Mouse (Mus musculus): ENCODE measurements around the gene BC051019.

The BC051019 gene

GRCm38 (mm10) chr7:109723697-109724096, at the start of gene BC051019:
TSS of gene BC051019 (minus strand) at chr7:109723850.
- in situ Hi-C loops (cut with MboI, MseI), result no loop called here

DNA sequence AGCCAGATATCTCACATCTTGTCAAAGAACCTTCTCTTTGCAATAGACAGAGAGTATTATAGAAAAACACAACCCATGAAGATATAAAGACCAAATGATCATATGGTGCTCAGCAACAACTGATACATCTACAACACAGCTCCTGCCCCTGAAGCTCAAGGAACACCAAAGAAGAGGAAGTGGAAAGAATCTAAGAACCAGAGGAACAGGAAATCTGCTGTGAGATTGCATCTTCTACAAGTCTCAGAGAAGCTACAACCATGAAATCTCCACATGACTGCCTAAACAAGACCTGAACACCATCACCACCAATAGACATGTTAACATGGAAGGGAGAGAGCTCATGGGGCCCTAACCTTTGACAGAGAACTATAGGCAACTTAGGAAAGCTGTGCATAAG, 48.6 kb upstream of the BC051019 start:
- in situ Hi-C loops (cut with MboI, MseI), result no loop called here

- in situ Hi-C loops (cut with MboI, MseI), result no loop called here
Observed at GRCm38 (mm10) chr7:109768699-109769383, 45.2 kb upstream of the BC051019 start.

DNA sequence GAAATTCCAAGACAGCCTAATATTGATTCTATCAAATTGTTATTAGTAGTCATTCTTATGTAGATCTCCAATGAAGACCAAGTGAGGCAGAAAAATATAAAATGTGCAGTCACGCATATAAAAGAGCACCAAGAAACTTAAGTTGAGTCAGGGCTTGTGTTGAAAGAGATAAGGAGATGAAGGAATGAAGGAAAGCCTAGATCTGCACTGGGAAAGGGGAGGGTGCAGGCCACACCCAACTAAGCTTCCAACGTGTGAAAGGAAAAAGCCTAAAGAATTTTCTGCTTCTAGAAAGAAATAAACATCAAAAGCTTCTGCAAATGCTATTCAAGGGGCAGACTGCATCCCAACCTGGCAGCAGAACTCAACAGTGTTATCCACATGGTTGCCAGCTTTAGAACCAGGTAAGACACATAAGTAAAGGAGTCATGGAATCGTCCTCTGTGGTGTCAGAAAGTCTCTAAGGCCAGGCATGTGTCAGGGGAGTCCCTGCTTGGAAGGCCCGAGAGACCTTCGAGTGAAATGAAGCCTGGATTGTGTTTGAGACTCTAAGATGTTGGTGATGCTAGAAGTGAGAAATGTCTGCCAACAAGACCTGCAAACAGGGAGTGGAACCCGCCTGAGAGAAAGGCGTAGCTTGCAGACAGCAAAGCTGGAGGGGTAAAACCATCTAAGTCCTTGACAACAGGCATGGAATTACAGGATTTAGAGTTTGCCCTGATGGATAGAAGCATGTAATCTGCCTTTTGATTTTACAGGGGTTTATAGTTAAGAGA, 44.1 kb upstream of the BC051019 start:
- in situ Hi-C loops (cut with MboI, MseI), result no loop called here

- in situ Hi-C loops (cut with MboI, MseI), result no loop called here
Observed at GRCm38 (mm10) chr7:109764009-109764408, 40.4 kb upstream of the BC051019 start.

DNA sequence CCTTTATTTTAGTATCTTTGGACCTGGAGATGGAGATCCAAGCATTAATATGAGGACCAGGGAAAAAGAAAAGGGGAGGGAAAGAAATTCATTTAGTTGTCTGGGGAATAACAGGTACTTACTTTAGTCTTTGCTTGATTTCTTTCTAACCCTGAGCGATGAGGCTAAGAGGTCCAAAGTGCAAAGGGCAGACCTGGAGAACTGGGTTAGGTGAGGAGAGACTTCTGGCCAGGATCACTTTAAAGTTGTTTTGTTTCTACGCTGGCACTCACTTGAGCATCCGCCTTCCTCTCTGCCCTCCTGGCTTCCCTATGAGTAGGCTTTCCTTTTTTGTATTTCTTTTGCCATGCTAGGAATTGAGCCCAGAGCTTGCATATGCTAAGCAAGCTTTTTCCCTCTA, 32.6 kb upstream of the BC051019 start:
- in situ Hi-C loops (cut with MboI, MseI), result no loop called here

DNA sequence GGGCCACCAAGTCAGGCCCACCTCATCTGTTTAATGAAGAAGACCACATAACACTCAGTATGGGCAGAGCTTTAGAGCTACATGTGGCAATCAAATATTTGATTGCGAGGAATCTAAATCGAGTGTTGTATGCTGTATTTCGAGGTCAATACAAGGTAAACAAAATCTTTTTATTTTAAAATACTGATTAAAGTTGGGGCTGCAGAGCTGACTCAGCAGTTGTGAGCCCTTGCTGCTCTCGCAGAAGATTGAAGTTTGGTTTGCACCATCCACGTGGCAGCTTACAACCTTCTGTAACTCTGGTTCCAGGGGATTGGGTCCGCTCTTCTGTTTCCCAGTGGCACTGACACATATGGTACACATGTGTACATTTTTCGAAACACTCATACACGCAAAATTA, 30.4 kb upstream of the BC051019 start:
- in situ Hi-C loops (cut with MboI, MseI), result no loop called here

- in situ Hi-C loops (cut with MboI, MseI), result no loop called here
Observed at GRCm38 (mm10) chr7:109752008-109752925, 28.6 kb upstream of the BC051019 start, which contains the start of gene Tmem9b. TSS of gene Tmem9b (minus strand) at chr7:109752875.

DNA sequence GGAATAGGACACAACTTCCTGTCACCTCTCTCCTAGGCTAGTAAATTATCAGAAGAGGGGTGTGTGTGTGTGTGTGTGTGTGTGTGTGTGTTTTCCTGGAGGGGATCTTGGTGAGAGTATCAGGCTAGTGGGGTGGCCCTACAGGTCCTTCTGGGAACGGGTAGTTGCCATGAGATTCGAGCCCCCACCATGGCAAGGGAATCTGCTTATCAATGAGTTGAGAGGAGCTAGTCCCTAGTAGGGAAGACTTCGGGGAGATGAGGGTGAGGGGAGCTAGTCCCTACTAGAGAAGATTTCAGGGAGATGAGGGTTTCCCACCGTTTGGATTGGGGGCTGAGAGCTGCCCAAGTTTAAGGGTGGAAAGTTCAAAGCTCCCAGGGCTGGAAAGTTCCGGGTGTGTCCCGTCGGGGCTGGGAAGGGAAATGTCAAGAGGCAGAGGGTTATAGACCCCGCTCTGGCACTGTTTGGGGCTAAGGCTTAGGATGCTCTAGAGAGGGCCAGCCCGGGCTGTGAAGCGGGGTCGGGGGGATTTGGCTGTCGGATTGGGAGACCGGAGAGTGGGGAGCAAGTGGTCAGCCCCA, 27.9 kb upstream of the BC051019 start:
- in situ Hi-C loops (cut with MboI, MseI), result no loop called here

- in situ Hi-C loops (cut with MboI, MseI), result no loop called here
Observed at GRCm38 (mm10) chr7:109747747-109748146, 24.1 kb upstream of the BC051019 start.

- in situ Hi-C loops (cut with MboI, MseI), result no loop called here
Observed at GRCm38 (mm10) chr7:109741703-109742102, 18.1 kb upstream of the BC051019 start.

DNA sequence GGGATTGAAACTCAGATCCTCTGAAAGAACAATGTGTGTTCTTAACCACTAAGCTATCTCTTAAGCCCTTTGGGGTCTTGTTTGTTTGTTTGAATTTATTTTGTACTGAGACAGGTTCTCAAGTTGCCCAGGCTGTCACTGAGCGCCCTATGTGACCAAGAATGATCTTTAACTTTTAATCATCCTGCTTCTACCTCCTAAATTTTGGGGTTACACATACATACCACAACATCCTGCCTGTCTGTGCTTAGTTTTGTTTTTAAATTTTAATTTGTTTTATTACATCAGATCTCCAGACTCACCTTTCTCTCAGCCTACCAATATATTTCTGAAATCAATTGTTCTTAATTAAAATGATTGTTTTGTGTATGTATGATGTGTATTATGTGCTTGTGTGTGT, 17.4 kb upstream of the BC051019 start:
- in situ Hi-C loops (cut with MboI, MseI), result no loop called here

DNA sequence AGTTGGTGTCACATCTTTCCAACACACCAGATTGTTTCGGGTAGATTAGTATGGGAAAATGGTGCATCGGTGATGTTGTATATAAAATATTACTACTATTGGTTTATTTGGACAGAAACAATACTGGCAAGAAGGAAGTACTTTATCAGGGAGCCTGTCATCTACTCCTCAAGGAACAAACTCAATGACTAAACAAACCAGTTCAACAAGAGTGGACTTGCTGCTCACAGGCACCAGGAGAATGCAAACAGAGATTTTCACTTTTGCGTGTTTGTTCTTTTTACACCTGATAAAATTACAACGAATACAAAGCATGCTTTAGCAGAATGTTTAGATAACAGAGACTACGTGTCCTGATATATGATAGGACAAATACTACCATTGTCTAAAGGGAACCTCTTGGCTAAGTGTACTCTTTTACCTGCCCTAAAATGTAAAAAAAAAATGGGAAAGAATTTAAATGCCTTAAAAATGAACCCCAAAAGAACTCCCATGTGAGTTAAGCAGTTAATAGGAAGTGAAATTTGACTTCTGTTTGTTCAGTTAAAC, 16.2 kb upstream of the BC051019 start:
- in situ Hi-C loops (cut with MboI, MseI), result no loop called here

DNA sequence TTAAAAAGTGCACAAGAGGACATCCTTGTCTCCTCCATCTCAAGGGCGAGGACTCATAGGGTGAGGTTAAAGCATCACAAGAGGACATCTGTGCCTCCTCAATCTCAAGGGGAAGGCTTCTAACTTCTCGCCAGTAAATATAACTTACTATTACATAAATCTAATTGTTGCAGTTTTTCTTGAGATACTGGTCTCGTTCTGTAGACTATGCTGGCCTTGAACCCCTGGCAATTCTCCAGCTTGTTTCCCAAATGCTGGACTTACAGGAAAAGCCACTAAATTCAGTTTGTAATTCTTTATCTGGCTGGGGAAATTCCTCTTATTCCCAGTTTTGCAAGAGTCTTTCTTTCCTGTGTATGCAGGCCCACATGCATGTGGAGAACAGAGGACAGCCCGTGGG, 11.2 kb upstream of the BC051019 start:
- in situ Hi-C loops (cut with MboI, MseI), result no loop called here

- in situ Hi-C loops (cut with MboI, MseI), result no loop called here
Observed at GRCm38 (mm10) chr7:109731626-109732025, 8.0 kb upstream of the BC051019 start, which contains the start of gene Ascl3. TSS of gene Ascl3 (minus strand) at chr7:109731726.

- in situ Hi-C loops (cut with MboI, MseI), result no loop called here
Observed at GRCm38 (mm10) chr7:109723114-109723513, 536 bp downstream of the BC051019 start.

GRCm38 (mm10) chr7:109722618-109723017, 1.0 kb downstream of the BC051019 start:
- in situ Hi-C loops (cut with MboI, MseI), result no loop called here

- in situ Hi-C loops (cut with MboI, MseI), result no loop called here
Observed at GRCm38 (mm10) chr7:109719286-109719685, 4.4 kb downstream of the BC051019 start.

DNA sequence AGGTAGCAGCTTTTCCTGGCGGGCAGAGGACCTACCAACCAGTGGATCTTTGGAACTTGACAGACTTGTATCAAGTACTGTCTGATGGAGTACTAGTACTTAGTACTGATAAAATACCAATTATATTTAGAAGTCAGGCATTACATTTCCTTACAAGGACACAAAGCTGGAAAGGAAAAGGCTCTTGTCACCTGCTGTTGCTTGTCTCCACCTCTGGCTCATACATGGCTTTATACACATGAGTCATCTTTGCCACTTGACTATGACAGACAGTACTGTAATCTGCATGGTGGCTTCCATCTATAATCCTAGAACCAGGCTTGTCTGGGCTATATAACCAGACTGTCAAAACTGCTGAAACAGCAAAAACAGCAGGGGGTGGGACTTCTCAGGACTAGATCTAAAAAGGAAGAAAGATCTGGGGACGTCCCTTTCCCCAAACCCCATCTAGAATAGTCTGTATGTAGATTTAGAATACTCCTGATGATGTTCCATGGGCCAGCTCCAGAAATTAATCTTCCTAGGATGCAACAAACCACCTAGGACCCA, 10.1 kb downstream of the BC051019 start:
- in situ Hi-C loops (cut with MboI, MseI), result no loop called here

- in situ Hi-C loops (cut with MboI, MseI), result no loop called here
Observed at GRCm38 (mm10) chr7:109712198-109712597, 11.5 kb downstream of the BC051019 start.

- in situ Hi-C loops (cut with MboI, MseI), result no loop called here
Observed at GRCm38 (mm10) chr7:109710069-109710468, 13.6 kb downstream of the BC051019 start.

Data from T-helper 1 cell (primary cell).